Mouse (Mus musculus) thymus, postnatal 14 days (tissue): ENCODE results near the gene Asb3.
"Not testable (repeated sequence)": the region's sequence is repeated elsewhere in the genome, so short reads cannot be mapped to it uniquely, and the experiment has no call there.

ENCODE experiments used
- DNase-seq: peaks from one replicate; pipeline ENCODE4 v3.0.0; 2021

The Asb3 gene

GRCm38 (mm10) chr11:31001169-31001908 lies 116.1 kb downstream of the Asb3 start:
- DNase-seq = no peak

- not testable (repeated sequence) for DNase-seq
These were observed 124.5 kb downstream of the Asb3 start for GRCm38 (mm10) chr11:31009668-31010067.

- not testable (repeated sequence) for DNase-seq
These were observed 132.2 kb downstream of the Asb3 start for GRCm38 (mm10) chr11:31017466-31017865.

DNA sequence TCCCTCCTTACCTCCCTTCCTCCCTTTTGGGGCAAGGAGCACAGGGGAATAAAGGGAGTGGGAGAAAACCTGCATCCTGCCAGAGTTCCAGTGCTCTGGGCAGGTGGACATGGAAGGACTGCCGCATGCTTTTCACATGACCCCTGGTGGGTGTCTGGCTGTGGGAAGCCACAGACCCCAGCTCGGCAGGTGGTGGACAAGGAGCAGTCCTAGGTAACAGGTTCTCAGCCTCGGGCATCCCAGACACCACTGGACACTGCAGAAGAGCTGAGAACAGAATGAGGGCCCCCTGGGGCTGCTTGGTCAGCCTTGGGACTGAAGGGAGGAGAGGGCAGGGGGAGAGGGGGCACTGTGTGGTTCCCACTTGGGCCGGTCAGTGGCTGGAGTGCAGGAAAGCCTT lies 149.7 kb downstream of the Asb3 start:
- no peak for DNase-seq

GRCm38 (mm10) chr11:31089973-31090372 lies 204.8 kb downstream of the Asb3 start:
- DNase-seq = no peak

GRCm38 (mm10) chr11:31090478-31090978 lies 205.3 kb downstream of the Asb3 start:
- DNase-seq = no peak

- DNase-seq = not testable (repeated sequence)
These were observed 214.3 kb downstream of the Asb3 start for GRCm38 (mm10) chr11:31099519-31099918.

DNA sequence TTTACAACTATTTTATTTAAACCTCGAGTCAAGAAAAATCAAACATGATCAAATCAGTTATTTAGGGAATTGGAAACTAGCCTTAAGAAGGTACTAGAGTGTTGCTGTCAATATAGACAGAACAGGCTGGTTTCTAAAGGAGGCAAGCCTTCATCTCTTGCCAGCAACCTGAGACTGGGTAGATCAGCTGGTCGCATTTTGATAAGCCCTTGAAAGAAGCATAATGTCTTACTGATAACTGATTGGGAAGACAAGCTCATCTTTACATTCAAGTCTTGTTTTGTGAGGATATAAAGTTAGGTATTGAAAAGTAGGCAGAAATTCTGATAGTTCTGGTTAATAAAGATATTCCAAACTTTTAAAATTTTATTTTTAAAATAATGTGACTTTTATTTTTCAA lies 217.0 kb downstream of the Asb3 start:
- no peak for DNase-seq

GRCm38 (mm10) chr11:31105364-31105763 lies 220.1 kb downstream of the Asb3 start:
- DNase-seq = no peak

- DNase-seq = not testable (repeated sequence)
These were observed 241.7 kb downstream of the Asb3 start for GRCm38 (mm10) chr11:31126964-31127363.

- DNase-seq = not testable (repeated sequence)
These were observed 248.5 kb downstream of the Asb3 start for GRCm38 (mm10) chr11:31133726-31134125.

- not testable (repeated sequence) for DNase-seq
These were observed 249.6 kb downstream of the Asb3 start for GRCm38 (mm10) chr11:31134824-31135223.

GRCm38 (mm10) chr11:31138394-31138793 lies 253.2 kb downstream of the Asb3 start:
- not testable (repeated sequence) for DNase-seq
